Mouse (Mus musculus) mouse embryonic stem cell (cell line): ENCODE data around the gene Zbtb1.

ENCODE experiments used
- in situ Hi-C, 2 experiments: fragments of 300-500 bp; cut with MboI; formaldehyde crosslinking; loops; 1 replicate in 1 of 2; 3 replicates in 1 of 2; pipeline ENCODE4 v1.14.3; 2019 to 2020; ENCODE audit warnings: low sequenced_read_pairs in 2 of 2, low pct_unique_long_range_greater_than_20kb in 1 of 2, mixed read lengths in 1 of 2; ENCODE audit not compliant: unreplicated experiment in 1 of 2

The Zbtb1 gene

GRCm38 (mm10) chr12:76367096-76367995 is 2.7 kb upstream of the Zbtb1 start:
- in situ Hi-C loops = no loop called here

DNA sequence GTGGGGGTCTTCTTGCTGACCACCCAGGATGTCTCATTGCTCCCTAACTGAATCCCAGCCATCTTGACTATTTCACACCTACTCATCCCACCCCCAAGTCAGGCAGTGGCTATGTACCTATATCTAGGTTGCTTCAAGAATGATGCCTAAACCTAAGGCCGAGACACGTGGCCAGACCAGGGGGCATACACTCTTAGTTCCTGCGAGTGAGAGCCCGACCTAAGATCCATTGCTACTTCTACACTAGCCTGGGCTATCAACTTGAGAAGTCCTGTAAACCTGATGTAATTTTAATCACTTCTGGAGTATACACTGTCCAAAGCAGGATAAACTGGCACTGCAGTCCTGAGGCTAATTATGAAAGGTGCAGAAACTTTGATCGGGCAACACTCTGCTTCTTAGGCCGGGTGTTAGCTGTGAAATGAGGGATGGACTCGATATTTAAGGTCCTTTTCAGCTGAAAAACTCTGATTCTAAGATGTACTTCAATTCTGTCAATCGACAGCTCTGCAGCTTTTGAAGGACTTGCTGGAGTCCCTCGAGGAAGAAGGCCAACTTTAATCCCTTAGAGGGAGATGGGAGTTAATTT is 1.8 kb upstream of the Zbtb1 start:
- in situ Hi-C loops = no loop called here

DNA sequence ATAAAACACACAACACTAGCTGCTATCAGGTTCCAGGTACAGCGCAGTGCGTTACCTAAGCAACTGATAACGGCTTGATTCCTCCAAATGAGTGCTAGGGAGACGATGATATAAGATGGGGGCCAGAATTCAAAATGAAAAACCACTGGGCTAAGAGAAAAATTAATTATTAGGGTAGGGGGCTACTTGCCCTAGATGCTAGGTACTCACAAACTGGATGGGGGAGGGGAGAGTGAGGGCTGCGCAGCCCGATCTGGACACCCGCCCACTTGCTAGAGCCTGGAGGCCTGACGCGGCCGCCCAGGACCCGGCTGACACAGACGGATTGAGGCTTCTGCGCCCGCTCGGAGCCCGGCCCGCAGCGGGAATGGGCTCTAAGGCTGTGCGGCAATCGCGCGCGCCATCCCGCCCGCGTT is 1.3 kb upstream of the Zbtb1 start:
- in situ Hi-C loops = no loop called here

DNA sequence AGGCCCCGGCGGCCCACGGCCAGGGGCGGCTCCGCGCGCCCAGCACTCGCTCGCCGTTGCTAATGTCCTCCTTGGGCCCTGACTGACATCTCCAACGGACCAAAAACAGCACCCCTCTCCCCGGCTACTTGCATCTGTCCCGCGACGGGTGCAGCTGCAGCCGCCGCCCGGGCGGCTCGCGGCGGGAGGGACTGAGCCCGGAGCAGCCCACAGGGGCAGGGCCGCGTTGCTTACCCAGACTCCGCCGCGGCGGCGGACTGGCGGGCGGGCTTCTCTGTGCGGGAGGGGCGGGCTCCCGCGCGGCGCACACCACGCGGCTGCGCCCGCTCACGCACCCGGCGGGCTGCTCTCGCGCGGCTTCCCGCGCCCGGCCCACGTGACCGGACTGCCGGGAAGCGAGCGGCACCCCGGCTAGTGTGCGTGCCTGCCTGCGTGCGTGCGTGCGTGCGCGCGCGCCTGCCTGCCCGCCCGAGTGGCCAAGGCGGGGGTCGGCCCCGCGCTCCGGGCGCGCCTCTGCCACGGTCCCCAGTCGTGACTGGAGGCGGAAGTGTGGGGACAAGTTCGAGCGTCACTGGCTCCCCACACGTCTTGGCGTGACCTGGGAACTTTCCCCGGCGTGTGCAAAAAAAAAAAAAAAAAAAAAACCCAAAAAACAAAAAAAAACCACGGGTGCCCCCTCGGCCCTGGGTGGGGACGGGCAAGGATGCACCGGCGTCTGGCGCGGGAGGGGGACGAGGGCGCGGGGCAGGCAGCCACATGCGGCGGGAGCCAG is 674 bp upstream of the Zbtb1 start, which contains the start of gene Zbtb25:
TSS of gene Zbtb25 (minus strand) at position 397 of the 772 bp plus-strand sequence.
- in situ Hi-C loops = no loop called here

GRCm38 (mm10) chr12:76370831-76371571 is 935 bp downstream of the Zbtb1 start:
- in situ Hi-C loops = no loop called here

GRCm38 (mm10) chr12:76372046-76372445 is 2.0 kb downstream of the Zbtb1 start:
- in situ Hi-C loops = no loop called here

DNA sequence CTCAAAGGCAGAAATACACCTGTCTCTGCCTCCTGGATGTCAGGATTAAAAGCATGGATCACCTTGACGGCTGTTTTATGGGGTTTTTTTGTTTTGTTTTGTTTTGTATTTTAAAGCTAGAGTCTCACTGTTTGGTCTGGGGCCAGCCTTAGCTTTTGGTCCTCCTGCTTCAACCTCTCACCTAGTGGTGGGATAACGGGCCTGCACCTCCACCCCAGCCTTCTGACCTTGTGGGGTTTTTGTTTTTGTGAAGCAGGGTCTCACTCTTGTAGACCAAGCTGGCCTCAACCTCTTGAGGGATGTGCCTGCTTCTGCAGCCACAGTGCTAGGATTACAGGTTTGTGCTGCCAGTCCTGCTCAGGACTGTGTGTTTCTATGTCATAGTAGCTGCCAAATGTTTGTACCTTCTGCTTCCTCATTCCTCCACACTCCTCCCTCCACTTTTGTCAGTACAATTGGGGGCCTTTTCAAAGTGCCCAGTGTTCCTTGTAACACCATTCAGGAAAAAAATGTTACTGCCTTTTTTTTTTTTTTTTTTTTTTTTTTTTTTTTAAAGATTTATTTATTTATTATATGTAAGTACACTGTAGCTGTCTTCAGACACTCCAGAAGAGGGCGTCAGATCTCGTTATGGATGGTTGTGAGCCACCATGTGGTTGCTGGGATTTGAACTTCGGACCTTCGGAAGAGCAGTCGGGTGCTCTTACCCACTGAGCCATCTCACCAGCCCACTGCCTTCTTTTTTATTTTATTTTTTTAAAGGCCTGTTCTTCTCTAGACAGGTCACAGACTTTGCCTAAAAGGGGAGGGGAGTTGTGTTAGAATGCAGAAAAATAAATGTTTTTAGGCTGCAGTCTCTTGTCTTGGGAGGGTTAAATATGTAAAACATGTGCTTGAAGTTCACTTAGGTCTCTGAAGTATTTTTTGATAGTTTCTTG is 3.1 kb downstream of the Zbtb1 start:
- in situ Hi-C loops = no loop called here

- in situ Hi-C loops = no loop called here
Observed at GRCm38 (mm10) chr12:76373991-76374390, 3.9 kb downstream of the Zbtb1 start.

- in situ Hi-C loops = no loop called here
Observed at GRCm38 (mm10) chr12:76374911-76375310, 4.8 kb downstream of the Zbtb1 start.

DNA sequence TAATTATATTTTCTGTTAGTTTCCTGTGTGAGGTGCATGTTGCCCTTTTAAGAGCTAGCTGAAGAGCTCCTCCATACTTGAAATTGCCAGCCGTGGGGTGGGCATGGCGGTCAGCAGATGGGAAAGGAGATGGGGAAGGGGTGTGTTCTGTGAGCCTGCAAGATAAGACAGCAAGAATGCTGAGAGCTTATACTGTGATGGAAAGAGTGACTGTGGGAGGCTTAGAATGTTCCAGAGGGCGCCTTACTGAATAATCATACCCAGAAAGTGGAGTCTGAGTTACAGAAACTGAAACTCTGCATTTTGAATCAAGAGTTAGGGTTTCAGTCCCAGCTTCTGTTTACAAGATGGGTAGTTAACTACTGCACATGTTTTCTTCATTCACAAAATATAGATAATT is 5.4 kb downstream of the Zbtb1 start:
- in situ Hi-C loops = no loop called here

GRCm38 (mm10) chr12:76376649-76377048 is 6.6 kb downstream of the Zbtb1 start:
- in situ Hi-C loops = no loop called here

GRCm38 (mm10) chr12:76377059-76377458 is 7.0 kb downstream of the Zbtb1 start:
- in situ Hi-C loops = no loop called here

- in situ Hi-C loops = no loop called here
Observed at GRCm38 (mm10) chr12:76377726-76378125, 7.7 kb downstream of the Zbtb1 start.

DNA sequence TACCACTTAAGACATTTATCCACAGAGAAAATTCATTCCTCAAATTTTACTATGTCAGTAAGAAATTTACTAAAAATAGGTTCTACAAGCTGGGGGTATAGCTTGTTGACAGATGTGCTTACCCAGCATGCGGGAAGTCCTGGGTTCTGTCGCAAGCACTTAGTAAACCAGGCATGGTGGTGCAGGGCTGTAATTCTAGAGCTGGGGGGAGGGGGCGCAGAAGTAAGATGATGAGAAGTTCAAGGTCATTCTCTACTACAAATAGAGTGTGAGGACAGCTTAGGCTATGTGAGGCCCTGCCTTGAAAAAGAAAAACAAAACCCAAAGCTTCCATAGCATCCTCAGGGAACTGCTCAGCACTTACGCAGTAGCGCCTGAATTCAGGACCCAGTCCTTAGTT is 8.5 kb downstream of the Zbtb1 start:
- in situ Hi-C loops = no loop called here

DNA sequence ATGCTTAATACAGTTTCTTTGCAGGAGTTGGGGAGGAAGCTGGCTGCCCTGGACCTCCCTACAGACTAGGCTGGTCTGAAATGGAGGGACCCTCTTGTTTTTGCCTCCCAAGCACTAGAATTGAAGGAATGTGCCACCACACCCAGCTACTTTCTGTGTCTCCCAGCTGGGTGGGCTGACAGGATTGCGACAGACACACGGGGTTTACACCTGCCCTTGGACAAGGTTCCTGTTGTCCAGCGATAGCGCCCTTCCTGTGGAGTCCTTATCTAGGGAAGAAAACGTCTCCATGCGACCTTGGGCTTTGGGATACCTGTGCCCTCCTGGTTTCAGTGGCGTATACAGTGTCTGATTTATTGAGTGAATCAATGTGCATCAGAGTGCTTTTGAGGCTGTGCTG is 10.1 kb downstream of the Zbtb1 start:
- in situ Hi-C loops = no loop called here

DNA sequence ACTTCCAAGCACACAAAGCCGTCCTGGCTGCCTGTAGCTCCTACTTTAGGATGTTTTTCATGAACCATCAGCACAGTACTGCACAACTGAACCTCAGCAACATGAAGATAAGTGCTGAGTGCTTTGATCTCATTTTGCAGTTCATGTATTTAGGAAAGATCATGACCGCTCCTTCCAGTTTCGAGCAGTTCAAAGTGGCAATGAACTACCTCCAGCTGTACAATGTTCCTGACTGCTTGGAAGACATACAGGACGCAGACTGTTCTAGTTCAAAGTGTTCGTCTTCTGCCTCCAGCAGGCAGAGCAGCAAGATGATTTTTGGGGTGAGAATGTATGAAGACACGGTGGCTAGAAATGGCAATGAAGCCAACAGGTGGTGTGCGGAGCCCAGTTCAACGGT is 15.3 kb downstream of the Zbtb1 start:
- in situ Hi-C loops = no loop called here

DNA sequence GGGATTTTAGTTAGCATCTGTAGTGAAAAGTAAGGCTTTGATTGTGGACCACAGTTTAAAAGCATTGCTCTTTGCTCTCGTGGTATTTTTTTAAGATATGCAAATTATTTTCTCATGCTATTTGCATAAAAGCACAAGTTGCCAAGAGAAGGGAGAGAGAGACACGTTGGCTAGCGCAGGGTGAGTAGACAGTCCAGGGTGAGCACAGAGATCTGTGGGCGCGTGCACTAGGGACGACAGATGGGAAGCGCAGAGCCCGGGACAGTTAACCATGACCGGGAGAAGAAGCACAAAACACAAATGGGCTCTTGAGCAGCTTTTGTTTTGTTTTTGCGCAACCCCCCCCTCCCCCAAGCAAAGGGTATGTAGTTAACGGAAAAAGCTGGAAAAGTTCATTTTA is 18.7 kb downstream of the Zbtb1 start:
- in situ Hi-C loops = no loop called here
